Mouse (Mus musculus) thymus, adult 2 months (tissue): Measurements from ENCODE around the gene Phxr2.

Experiments
- CTCF ChIP-seq: fragments of 200-500 bp; IDR thresholded peaks from 2 replicates; pipeline ENCODE4 v1.5.1; 2012; ENCODE audit warnings: mild to moderate bottlenecking, control low read depth, low read length, moderate library complexity, borderline replicate concordance; ENCODE audit not compliant: control insufficient read depth, poor library complexity, insufficient read depth; ENCODE audit errors: extremely low read depth
- POLR2A ChIP-seq: fragments of 200-500 bp; IDR thresholded peaks from 2 replicates; pipeline ENCODE4 v1.6.1; 2012; ENCODE audit warnings: mild to moderate bottlenecking, low read length, control low read depth, moderate library complexity; ENCODE audit not compliant: control insufficient read depth, poor library complexity, insufficient read depth; ENCODE audit errors: extremely low read depth

DNA sequence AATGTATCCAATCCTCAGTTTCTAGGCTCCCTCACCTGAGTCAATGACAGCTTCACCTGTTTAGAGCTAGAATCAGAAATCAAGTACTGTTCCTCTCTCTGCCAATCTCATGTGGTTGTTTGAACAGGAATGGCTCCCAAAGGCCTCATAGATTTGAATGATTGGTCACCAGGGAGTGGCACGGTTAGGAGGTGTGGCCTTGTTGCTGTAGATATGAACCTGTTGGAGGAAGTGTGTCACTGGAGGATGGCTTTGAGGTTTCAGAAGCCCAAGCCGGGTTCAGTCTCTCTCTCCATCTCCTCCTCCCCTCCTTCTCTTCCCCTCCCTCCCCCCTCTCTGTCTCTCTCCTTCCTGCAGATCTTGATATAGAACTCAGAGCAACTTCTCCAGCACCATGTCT lies 47.5 kb downstream of the Phxr2 start:
- TF ChIP-seq CTCF, result no peak
- no peak for TF ChIP-seq POLR2A
